Mouse (Mus musculus): Measurements from ENCODE around the gene Kctd11. TPM values are rescaled to one million over a fixed set of nuclear protein-coding genes. Genes with fewer than 3 reads are reported as not detected.

Gene Kctd11
- polyA plus RNA-seq, 1 experiment: 3.6 TPM

GRCm38 (mm10) chr11:69855347-69855746, 25.9 kb downstream of the Kctd11 start:
- H3K4me1 ChIP-seq (ENCODE audit: control insufficient read depth, insufficient read depth, low read length): peaks cover 7% of the 10 kb centered on the region
- TF ChIP-seq CTCF (IDR thresholded peaks at IDR 0.05; ENCODE audit: control insufficient read depth, insufficient read depth, low read length): peak; percentile 57
- TF ChIP-seq POLR2A (IDR thresholded peaks at IDR 0.05; ENCODE audit: borderline replicate concordance, control insufficient read depth, low read depth, low read length): no peak
- H3K27ac ChIP-seq (ENCODE audit: control insufficient read depth, insufficient read depth, low read depth, low read length, poor library complexity): peak overlapping the region; percentile 86; the same call in 1 of the 2 replicates
- no peak overlapping the region for H3K4me3 ChIP-seq (replicated peaks; ENCODE audit: control insufficient read depth, low read depth, low read length)
- 30% methylated on average over 16 of the region's 16 CpGs for WGBS

GRCm38 (mm10) chr11:69854680-69855079, 26.5 kb downstream of the Kctd11 start:
- Histone ChIP-seq H3K4me1 (ENCODE audit: control insufficient read depth, insufficient read depth, low read length) (peaks cover 13% of the 10 kb centered on the region), H3K4me3 (replicated peaks; ENCODE audit: control insufficient read depth, low read depth, low read length) (no peak overlapping the region), H3K27ac (ENCODE audit: control insufficient read depth, insufficient read depth, low read depth, low read length, poor library complexity) (peak overlapping the region; percentile 86)
- no peak for TF ChIP-seq CTCF (IDR thresholded peaks at IDR 0.05; ENCODE audit: control insufficient read depth, insufficient read depth, low read length)
- 45% methylated on average over 10 of the region's 10 CpGs for WGBS

- peaks cover 18% of the 10 kb centered on the region for H3K4me1 ChIP-seq (ENCODE audit: control insufficient read depth, insufficient read depth, low read length)
- TF ChIP-seq POLR2A (IDR thresholded peaks at IDR 0.05; ENCODE audit: borderline replicate concordance, control insufficient read depth, low read depth, low read length) (no peak), CTCF (IDR thresholded peaks at IDR 0.05; ENCODE audit: control insufficient read depth, insufficient read depth, low read length) (no peak)
- H3K27ac ChIP-seq (ENCODE audit: control insufficient read depth, insufficient read depth, low read depth, low read length, poor library complexity): peak overlapping the region; percentile 86
- 20% methylated on average over 7 of the region's 7 CpGs for WGBS
- peak overlapping the region; percentile 15 for H3K4me3 ChIP-seq (replicated peaks; ENCODE audit: control insufficient read depth, low read depth, low read length)
These were observed 27.2 kb downstream of the Kctd11 start for GRCm38 (mm10) chr11:69853994-69854393.

- Histone ChIP-seq H3K4me3 (replicated peaks; ENCODE audit: control insufficient read depth, low read depth, low read length) (no peak overlapping the region), H3K4me1 (ENCODE audit: control insufficient read depth, insufficient read depth, low read length) (peaks cover 21% of the 10 kb centered on the region), H3K27ac (ENCODE audit: control insufficient read depth, insufficient read depth, low read depth, low read length, poor library complexity) (peak overlapping the region; percentile 50)
- 10% methylated on average over 8 of the region's 8 CpGs for WGBS
- no peak for TF ChIP-seq POLR2A (IDR thresholded peaks at IDR 0.05; ENCODE audit: borderline replicate concordance, control insufficient read depth, low read depth, low read length)
- no peak for TF ChIP-seq CTCF (IDR thresholded peaks at IDR 0.05; ENCODE audit: control insufficient read depth, insufficient read depth, low read length)
These were observed 30.5 kb downstream of the Kctd11 start for GRCm38 (mm10) chr11:69850754-69851153.

GRCm38 (mm10) chr11:69849884-69850283, 31.3 kb downstream of the Kctd11 start:
- no peak overlapping the region for H3K4me3 ChIP-seq (replicated peaks; ENCODE audit: control insufficient read depth, low read depth, low read length)
- WGBS: 66% methylated on average over 15 of the region's 15 CpGs
- peaks cover 21% of the 10 kb centered on the region for H3K4me1 ChIP-seq (ENCODE audit: control insufficient read depth, insufficient read depth, low read length)
- peak overlapping the region; percentile 25; the same call in 1 of the 2 replicates for H3K27ac ChIP-seq (ENCODE audit: control insufficient read depth, insufficient read depth, low read depth, low read length, poor library complexity)
- TF ChIP-seq POLR2A (IDR thresholded peaks at IDR 0.05; ENCODE audit: borderline replicate concordance, control insufficient read depth, low read depth, low read length) (no peak), CTCF (IDR thresholded peaks at IDR 0.05; ENCODE audit: control insufficient read depth, insufficient read depth, low read length) (no peak)

GRCm38 (mm10) chr11:69849128-69849527, 32.1 kb downstream of the Kctd11 start:
- Histone ChIP-seq H3K4me3 (replicated peaks; ENCODE audit: control insufficient read depth, low read depth, low read length) (no peak overlapping the region), H3K4me1 (ENCODE audit: control insufficient read depth, insufficient read depth, low read length) (peaks cover 21% of the 10 kb centered on the region), H3K27ac (ENCODE audit: control insufficient read depth, insufficient read depth, low read depth, low read length, poor library complexity) (peak overlapping the region; percentile 69)
- 52% methylated on average over 9 of the region's 9 CpGs for WGBS
- TF ChIP-seq POLR2A (IDR thresholded peaks at IDR 0.05; ENCODE audit: borderline replicate concordance, control insufficient read depth, low read depth, low read length) (no peak), CTCF (IDR thresholded peaks at IDR 0.05; ENCODE audit: control insufficient read depth, insufficient read depth, low read length) (no peak)

- TF ChIP-seq POLR2A (IDR thresholded peaks at IDR 0.05; ENCODE audit: borderline replicate concordance, control insufficient read depth, low read depth, low read length) (no peak), CTCF (IDR thresholded peaks at IDR 0.05; ENCODE audit: control insufficient read depth, insufficient read depth, low read length) (no peak)
- Histone ChIP-seq H3K4me1 (ENCODE audit: control insufficient read depth, insufficient read depth, low read length) (peaks cover 21% of the 10 kb centered on the region), H3K4me3 (replicated peaks; ENCODE audit: control insufficient read depth, low read depth, low read length) (no peak overlapping the region), H3K27ac (ENCODE audit: control insufficient read depth, insufficient read depth, low read depth, low read length, poor library complexity) (no peak overlapping the region; the same call in 1 of the 2 replicates)
- 92% methylated on average over 6 of the region's 6 CpGs for WGBS
These were observed 33.2 kb downstream of the Kctd11 start for GRCm38 (mm10) chr11:69848021-69848420.

- no peak for TF ChIP-seq CTCF (IDR thresholded peaks at IDR 0.05; ENCODE audit: control insufficient read depth, insufficient read depth, low read length)
- TF ChIP-seq POLR2A (IDR thresholded peaks at IDR 0.05; ENCODE audit: borderline replicate concordance, control insufficient read depth, low read depth, low read length): 0 out of 2 replicates have a peak, but pooled peaks have one; percentile 38
- Histone ChIP-seq H3K27ac (ENCODE audit: control insufficient read depth, insufficient read depth, low read depth, low read length, poor library complexity) (peak overlapping the region; percentile 70), H3K4me3 (replicated peaks; ENCODE audit: control insufficient read depth, low read depth, low read length) (peak overlapping the region; percentile 85), H3K4me1 (ENCODE audit: control insufficient read depth, insufficient read depth, low read length) (peaks cover 21% of the 10 kb centered on the region)
- 6% methylated on average over 37 of the region's 37 CpGs for WGBS
These were observed 34.2 kb downstream of the Kctd11 start for GRCm38 (mm10) chr11:69846738-69847688.
